Mouse (Mus musculus): ENCODE data around the gene Mipol1.

Mipol1 gene

DNA sequence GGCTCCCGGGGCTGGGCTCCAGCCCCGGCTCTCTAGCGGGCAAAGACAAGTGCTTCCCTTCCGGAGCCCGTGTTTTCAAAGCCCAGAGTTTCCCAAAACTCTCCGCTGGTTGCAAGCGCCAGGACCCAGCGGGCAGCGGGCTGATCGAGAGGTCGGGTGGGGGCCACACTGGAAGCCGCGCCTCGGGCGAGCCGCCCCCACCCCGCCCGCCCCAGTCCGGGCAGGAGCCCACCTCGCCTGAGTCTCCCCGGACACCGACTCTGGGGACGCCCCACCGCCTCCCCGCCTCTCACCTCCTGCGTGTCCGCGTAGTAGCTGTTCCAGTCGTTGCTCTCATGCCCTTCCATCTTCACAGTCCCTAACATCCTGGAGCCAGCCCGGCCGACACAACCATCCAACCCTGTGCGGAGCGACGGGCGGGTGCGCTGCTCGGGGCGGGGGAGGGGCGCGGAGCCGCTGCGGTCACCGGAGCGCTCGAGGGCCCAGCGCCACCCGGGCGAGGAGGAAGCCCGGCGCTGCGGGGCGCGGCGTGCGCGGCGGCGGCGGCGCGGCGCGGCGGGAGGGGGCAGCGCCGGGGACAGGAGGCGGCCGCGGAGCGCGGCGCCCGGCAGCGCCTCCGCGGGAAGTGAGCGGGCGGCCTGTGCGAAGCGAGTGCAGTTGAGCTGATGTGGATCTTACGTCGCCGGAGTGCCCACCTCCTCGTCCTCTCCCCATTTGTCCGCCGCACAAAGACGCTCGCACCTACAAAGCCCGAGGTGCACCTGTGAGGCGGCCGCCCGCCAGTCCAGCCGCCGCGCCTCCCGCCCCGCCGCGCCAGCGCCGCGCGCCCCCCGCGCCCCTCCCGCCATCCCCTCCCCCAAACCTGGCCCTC, 315.4 kb downstream of the Mipol1 start:
- in situ Hi-C loops (cut with MseI, MboI): loop anchor here (10.0 to 25.0 kb wide), 2 partner anchors 258 to 261 kb away; no protein-coding TSS in a partner anchor
